Mouse (Mus musculus) neural tube, embryonic 11.5 days (tissue): ENCODE measurements around the gene Bbof1. TPM values are rescaled to one million over a fixed set of nuclear protein-coding genes. Genes with fewer than 3 reads are reported as not detected.
A peak's percentile ranks its signal among the peaks of the same experiment; 100 is the strongest.

Experiments
- ATAC-seq: fragments of 200-750 bp; cut with Nextera tagmentation; 2 replicates; pipeline ENCODE4 v1.8.0; 2017; ENCODE audit warnings: moderate number of reproducible peaks, mild to moderate bottlenecking, moderate TSS enrichment, moderate library complexity; ENCODE audit not compliant: insufficient read depth, low FRiP score, low TSS enrichment
- DNase-seq: peaks from one replicate; pipeline ENCODE4 v3.0.0-alpha.2; 2015; ENCODE audit warnings: low spot score
- H3K27ac ChIP-seq: fragments of 300-500 bp; sonication (generic); 2 replicates; pipeline ENCODE4 v1.5.1; 2014; ENCODE audit warnings: low read depth, mild to moderate bottlenecking, low read length
- H3K27me3 ChIP-seq: fragments of 300-500 bp; sonication (generic); 2 replicates; pipeline ENCODE4 v1.6.1; 2014; ENCODE audit warnings: mild to moderate bottlenecking, low read length, mixed read lengths; ENCODE audit not compliant: control insufficient read depth, insufficient read depth
- H3K36me3 ChIP-seq: fragments of 300-500 bp; sonication (generic); 2 replicates; pipeline ENCODE4 v1.6.1; 2014; ENCODE audit warnings: mild to moderate bottlenecking, low read length, moderate library complexity, mixed read lengths; ENCODE audit not compliant: control insufficient read depth, insufficient read depth
- H3K4me1 ChIP-seq: fragments of 300-500 bp; sonication (generic); 2 replicates; pipeline ENCODE4 v1.6.1; 2014; ENCODE audit warnings: low read length, mixed read lengths; ENCODE audit not compliant: control insufficient read depth, insufficient read depth
- H3K4me2 ChIP-seq: fragments of 300-500 bp; sonication (generic); 2 replicates; pipeline ENCODE4 v1.6.1; 2014; ENCODE audit warnings: low read depth, mild to moderate bottlenecking, moderate library complexity
- H3K4me3 ChIP-seq: fragments of 300-500 bp; sonication (generic); 2 replicates; pipeline ENCODE4 v1.5.1; 2014; ENCODE audit warnings: low read depth, low read length
- H3K9ac ChIP-seq: fragments of 300-500 bp; sonication (generic); 2 replicates; pipeline ENCODE4 v1.6.1; 2014; ENCODE audit warnings: mild to moderate bottlenecking, low read length
- H3K9me3 ChIP-seq: fragments of 300-500 bp; sonication (generic); 2 replicates; pipeline ENCODE4 v1.6.1; 2016; ENCODE audit warnings: low read length; ENCODE audit not compliant: control insufficient read depth
- WGBS: fragments of 180-500 bp; shearing (Covaris S2); extraction: QIAGEN DNeasy Blood & Tissue Kit; methylation state at CpG from one replicate; pipeline ENCODE4 v1.1.7; 2014; 5-methylcytosine and 5-hydroxymethylcytosine counted together
- polyA plus RNA-seq: library from polyadenylated mRNA; unstranded; fragments of >200 nt; fragmentation: Nextera tagmentation; extraction: Ambion mirVana; gene quantifications from 2 replicates; pipeline ENCODE4 v1.2.1, GENCODE M21; 2014

Gene Bbof1
- polyA plus RNA-seq, 1 experiment from 2014 or later, result 0.84 TPM

- ATAC-seq (no peak), DNase-seq (no peak)
- H3K4me1 ChIP-seq, result no peaks in the 10 kb centered on the region
- no peak overlapping the region for H3K9ac ChIP-seq
- H3K4me3 ChIP-seq, result no peak overlapping the region
- H3K27me3 ChIP-seq, result no peaks in the 10 kb centered on the region
- no peak overlapping the region for H3K4me2 ChIP-seq
- no peaks in the 10 kb centered on the region for H3K9me3 ChIP-seq
- no peak overlapping the region for H3K27ac ChIP-seq
- H3K36me3 ChIP-seq, result 0 out of 2 replicates have a peak, but pooled peaks cover 4% of the 10 kb centered on the region
- WGBS, result 91% methylated on average over 3 of the region's 3 CpGs
Measured at GRCm38 (mm10) chr12:84462856-84463255, 54.0 kb downstream of the Bbof1 start.

- no peak overlapping the region for H3K4me3 ChIP-seq
- H3K9ac ChIP-seq, result no peak overlapping the region
- no peaks in the 10 kb centered on the region for H3K36me3 ChIP-seq
- no peaks in the 10 kb centered on the region for H3K9me3 ChIP-seq
- DNase-seq (no peak), ATAC-seq (no peak)
- no peak overlapping the region for H3K27ac ChIP-seq
- WGBS, result 10% methylated on average over 1 of the region's 1 CpGs
- H3K27me3 ChIP-seq, result no peaks in the 10 kb centered on the region
- no peaks in the 10 kb centered on the region for H3K4me1 ChIP-seq
- H3K4me2 ChIP-seq, result no peak overlapping the region
Measured at GRCm38 (mm10) chr12:84468701-84469100, 59.8 kb downstream of the Bbof1 start.

- no peaks in the 10 kb centered on the region for H3K4me1 ChIP-seq
- no peak for ATAC-seq
- H3K4me2 ChIP-seq, result no peak overlapping the region
- H3K9ac ChIP-seq, result no peak overlapping the region
- no peak overlapping the region for H3K27ac ChIP-seq
- no peak for DNase-seq
- no peaks in the 10 kb centered on the region for H3K36me3 ChIP-seq
- H3K9me3 ChIP-seq, result no peaks in the 10 kb centered on the region
- 92% methylated on average over 7 of the region's 7 CpGs for WGBS
- H3K27me3 ChIP-seq, result 0 out of 2 replicates have a peak, but pooled peaks cover 2% of the 10 kb centered on the region
- no peak overlapping the region for H3K4me3 ChIP-seq
Measured at GRCm38 (mm10) chr12:84478937-84479336, 70.1 kb downstream of the Bbof1 start.

GRCm38 (mm10) chr12:84481251-84481650 lies 72.4 kb downstream of the Bbof1 start:
- Histone ChIP-seq H3K9ac (no peak overlapping the region), H3K27ac (no peak overlapping the region), H3K4me2 (no peak overlapping the region), H3K4me1 (no peaks in the 10 kb centered on the region), H3K4me3 (no peak overlapping the region), H3K36me3 (no peaks in the 10 kb centered on the region), H3K9me3 (no peaks in the 10 kb centered on the region), H3K27me3 (0 out of 2 replicates have a peak, but pooled peaks cover 2% of the 10 kb centered on the region)
- WGBS, result 63% methylated on average over 2 of the region's 2 CpGs
- no peak for ATAC-seq
- DNase-seq, result no peak

GRCm38 (mm10) chr12:84482778-84483585 lies 74.1 kb downstream of the Bbof1 start:
- WGBS, result 78% methylated on average over 14 of the region's 14 CpGs
- Histone ChIP-seq H3K27ac (no peak overlapping the region), H3K27me3 (0 out of 2 replicates have a peak, but pooled peaks cover 2% of the 10 kb centered on the region), H3K4me2 (no peak overlapping the region), H3K36me3 (no peaks in the 10 kb centered on the region), H3K4me3 (no peak overlapping the region), H3K9me3 (no peaks in the 10 kb centered on the region), H3K9ac (no peak overlapping the region), H3K4me1 (0 out of 2 replicates have a peak, but pooled peaks cover 2% of the 10 kb centered on the region)
- DNase-seq (no peak), ATAC-seq (no peak)

GRCm38 (mm10) chr12:84487324-84488056 lies 78.6 kb downstream of the Bbof1 start:
- Histone ChIP-seq H3K4me2 (no peak overlapping the region), H3K27ac (no peak overlapping the region), H3K36me3 (no peaks in the 10 kb centered on the region), H3K9ac (no peak overlapping the region), H3K27me3 (no peaks in the 10 kb centered on the region), H3K4me3 (no peak overlapping the region), H3K4me1 (0 out of 2 replicates have a peak, but pooled peaks cover 2% of the 10 kb centered on the region), H3K9me3 (no peaks in the 10 kb centered on the region)
- peak; percentile 63 for ATAC-seq
- WGBS, result 22% methylated on average over 8 of the region's 8 CpGs
- DNase-seq, result peak; percentile 78

Other genes with a start within 250 kb of the Bbof1 start
- 4.4 and 5.9 TPM in 2 replicates for gene Elmsan1, start 190.2 kb upstream of the Bbof1 start, polyA plus RNA-seq
- 15.5 and 16.4 TPM in 2 replicates for gene Ptgr2, start 123.8 kb upstream of the Bbof1 start, polyA plus RNA-seq
- gene Zfp410, start 92.2 kb upstream of the Bbof1 start, polyA plus RNA-seq, result 119 and 125 TPM in 2 replicates
- 43.0 and 44.5 TPM in 2 replicates for gene Coq6, start 47.4 kb upstream of the Bbof1 start, polyA plus RNA-seq
- gene Fam161b, start 47.2 kb upstream of the Bbof1 start, polyA plus RNA-seq, result 7.5 and 9.7 TPM in 2 replicates
- gene Entpd5, start within 50 bp of the Bbof1 start, polyA plus RNA-seq, result 9.9 and 12.4 TPM in 2 replicates
- gene Rnf113a2, start 8.1 kb downstream of the Bbof1 start, polyA plus RNA-seq, result 28.1 and 29.7 TPM in 2 replicates
- 22.3 and 25.7 TPM in 2 replicates for gene Aldh6a1, start 41.9 kb downstream of the Bbof1 start, polyA plus RNA-seq
- 33.7 and 36.1 TPM in 2 replicates for gene Lin52, start 42.4 kb downstream of the Bbof1 start, polyA plus RNA-seq
- 7.3 and 7.4 TPM in 2 replicates for gene Vsx2, start 160.7 kb downstream of the Bbof1 start, polyA plus RNA-seq
- gene Abcd4, start 208.3 kb downstream of the Bbof1 start, polyA plus RNA-seq, result 6.8 and 9.5 TPM in 2 replicates
- not detected in 2 replicates for gene Vrtn, start 231.9 kb downstream of the Bbof1 start, polyA plus RNA-seq